Mouse (Mus musculus) embryonic facial prominence, embryonic 14.5 days (tissue): ENCODE measurements around the gene Ist1. TPM values are rescaled to one million over a fixed set of nuclear protein-coding genes. Genes with fewer than 3 reads are reported as not detected.

Source experiments
- ATAC-seq: fragments of 200-750 bp; cut with Nextera tagmentation; 2 replicates; pipeline ENCODE4 v1.8.0; 2017; ENCODE audit warnings: low read depth, moderate number of reproducible peaks, moderate TSS enrichment
- DNase-seq: peaks from one replicate; pipeline ENCODE4 v3.0.0-alpha.2; 2015; ENCODE audit warnings: low spot score
- H3K27ac ChIP-seq: fragments of 300-500 bp; sonication (generic); replicated peaks from 2 replicates; pipeline ENCODE4 v1.5.1; 2014; ENCODE audit warnings: low read depth, mild to moderate bottlenecking, low read length, moderate library complexity
- H3K27me3 ChIP-seq: fragments of 300-500 bp; sonication (generic); replicated peaks from 2 replicates; pipeline ENCODE4 v1.6.1; 2014; ENCODE audit warnings: low read length; ENCODE audit not compliant: control insufficient read depth, insufficient read depth
- H3K36me3 ChIP-seq: fragments of 300-500 bp; sonication (generic); 2 replicates; pipeline ENCODE4 v1.6.1; 2014; ENCODE audit warnings: low read length, mixed read lengths; ENCODE audit not compliant: control insufficient read depth, insufficient read depth
- H3K4me1 ChIP-seq: fragments of 300-500 bp; sonication (generic); 2 replicates; pipeline ENCODE4 v1.6.1; 2014; ENCODE audit warnings: antibody characterized with exemption, low read length; ENCODE audit not compliant: control insufficient read depth, insufficient read depth
- H3K4me2 ChIP-seq: fragments of 300-500 bp; sonication (generic); 2 replicates; pipeline ENCODE4 v1.6.1; 2014; ENCODE audit warnings: low read depth, mild to moderate bottlenecking, low read length, moderate library complexity, mixed read lengths
- H3K4me3 ChIP-seq: fragments of 300-500 bp; sonication (generic); 2 replicates; pipeline ENCODE4 v1.5.1; 2014; ENCODE audit warnings: low read depth, mild to moderate bottlenecking, low read length
- H3K9ac ChIP-seq: fragments of 300-500 bp; sonication (generic); 2 replicates; pipeline ENCODE4 v1.6.1; 2014; ENCODE audit warnings: low read depth, mild to moderate bottlenecking, low read length, moderate library complexity, mixed read lengths
- H3K9me3 ChIP-seq: fragments of 300-500 bp; sonication (generic); 2 replicates; pipeline ENCODE4 v1.6.1; 2016; ENCODE audit warnings: low read length; ENCODE audit not compliant: control insufficient read depth
- WGBS: fragments of 180-500 bp; shearing (Covaris S2); extraction: QIAGEN DNeasy Blood & Tissue Kit; methylation state at CpG from one replicate; pipeline ENCODE4 v1.1.7; 2014; 5-methylcytosine and 5-hydroxymethylcytosine counted together
- polyA plus RNA-seq: library from polyadenylated mRNA; unstranded; fragments of >200 nt; fragmentation: Nextera tagmentation; extraction: Ambion mirVana; gene quantifications from 2 replicates; pipeline ENCODE4 v1.2.1, GENCODE M21; 2014

Ist1 gene
- polyA plus RNA-seq, 1 experiment from 2014 or later = 118 TPM

GRCm38 (mm10) chr8:109638851-109639250 lies 54.2 kb downstream of the Ist1 start:
- no peak for DNase-seq
- WGBS = 78% methylated on average over 5 of the region's 5 CpGs
- H3K9me3 ChIP-seq = no peaks in the 10 kb centered on the region
- no peak overlapping the region for H3K27ac ChIP-seq
- H3K4me1 ChIP-seq = no peaks in the 10 kb centered on the region
- no peak overlapping the region for H3K9ac ChIP-seq
- H3K36me3 ChIP-seq = no peaks in the 10 kb centered on the region
- H3K4me3 ChIP-seq = no peak overlapping the region
- no peak for ATAC-seq
- H3K4me2 ChIP-seq = no peak overlapping the region
- H3K27me3 ChIP-seq = no peaks in the 10 kb centered on the region

GRCm38 (mm10) chr8:109635146-109635545 lies 57.9 kb downstream of the Ist1 start:
- no peak for ATAC-seq
- Histone ChIP-seq H3K4me3 (no peak overlapping the region), H3K36me3 (no peaks in the 10 kb centered on the region), H3K27ac (no peak overlapping the region), H3K9me3 (no peaks in the 10 kb centered on the region), H3K4me2 (no peak overlapping the region), H3K27me3 (no peaks in the 10 kb centered on the region), H3K4me1 (no peaks in the 10 kb centered on the region), H3K9ac (no peak overlapping the region)
- DNase-seq = no peak
- WGBS = 88% methylated on average over 8 of the region's 8 CpGs

GRCm38 (mm10) chr8:109632498-109632897 lies 60.6 kb downstream of the Ist1 start:
- no peak overlapping the region for H3K27ac ChIP-seq
- no peaks in the 10 kb centered on the region for H3K9me3 ChIP-seq
- H3K4me2 ChIP-seq = no peak overlapping the region
- H3K4me1 ChIP-seq = no peaks in the 10 kb centered on the region
- ATAC-seq (no peak), DNase-seq (no peak)
- H3K36me3 ChIP-seq = no peaks in the 10 kb centered on the region
- 77% methylated on average over 5 of the region's 5 CpGs for WGBS
- H3K4me3 ChIP-seq = no peak overlapping the region
- no peak overlapping the region for H3K9ac ChIP-seq
- no peaks in the 10 kb centered on the region for H3K27me3 ChIP-seq

GRCm38 (mm10) chr8:109628638-109629037 lies 64.4 kb downstream of the Ist1 start:
- DNase-seq (no peak), ATAC-seq (no peak)
- Histone ChIP-seq H3K9me3 (peaks cover 10% of the 10 kb centered on the region; the same call in 1 of the 2 replicates), H3K4me1 (no peaks in the 10 kb centered on the region), H3K36me3 (no peaks in the 10 kb centered on the region), H3K27me3 (no peaks in the 10 kb centered on the region), H3K27ac (no peak overlapping the region), H3K4me3 (no peak overlapping the region), H3K9ac (no peak overlapping the region), H3K4me2 (no peak overlapping the region)
- 62% methylated on average over 6 of the region's 6 CpGs for WGBS

Other genes with a start within 250 kb of the Ist1 start
- gene Pmfbp1, start 199.2 kb downstream of the Ist1 start, polyA plus RNA-seq = 0.08 and 0.38 TPM in 2 replicates
- 17.4 and 19.5 TPM in 2 replicates for gene Dhx38, start 127.4 kb downstream of the Ist1 start, polyA plus RNA-seq
- gene Txnl4b, start 127.4 kb downstream of the Ist1 start, polyA plus RNA-seq = 23.5 and 25.4 TPM in 2 replicates
- gene Hp, start 114.1 kb downstream of the Ist1 start, polyA plus RNA-seq = 2.3 and 4.3 TPM in 2 replicates
- gene Dhodh, start 84.6 kb downstream of the Ist1 start, polyA plus RNA-seq = 34.7 and 39.3 TPM in 2 replicates
- 0.24 TPM in 1 of 2 replicates, not detected in the other for gene Pkd1l3, start 78.7 kb downstream of the Ist1 start, polyA plus RNA-seq
- gene Zfp821, start 12.3 kb upstream of the Ist1 start, polyA plus RNA-seq = 22.4 and 24.9 TPM in 2 replicates
- 7.9 and 9.2 TPM in 2 replicates for gene Atxn1l, start 44.5 kb upstream of the Ist1 start, polyA plus RNA-seq
- 34.0 and 38.4 TPM in 2 replicates for gene Ap1g1, start 85.3 kb upstream of the Ist1 start, polyA plus RNA-seq
- gene Phlpp2, start 175.3 kb upstream of the Ist1 start, polyA plus RNA-seq = 2.8 and 2.9 TPM in 2 replicates